Mouse (Mus musculus) hindbrain, postnatal 0 days (tissue): ENCODE measurements around the gene 1700122O11Rik. TPM values are rescaled to one million over a fixed set of nuclear protein-coding genes. Genes with fewer than 3 reads are reported as not detected.
A peak's percentile ranks its signal among the peaks of the same experiment; 100 is the strongest.

ENCODE experiments used
- ATAC-seq: fragments of 200-750 bp; cut with Nextera tagmentation; 2 replicates; pipeline ENCODE4 v1.8.0; 2017; ENCODE audit warnings: mild to moderate bottlenecking, moderate TSS enrichment, moderate library complexity
- DNase-seq: peaks from one replicate; pipeline ENCODE4 v3.0.0-alpha.2; 2015; ENCODE audit warnings: low spot score
- H3K27ac ChIP-seq: fragments of 300-500 bp; sonication (generic); 2 replicates; pipeline ENCODE4 v1.5.1; 2014; ENCODE audit warnings: mild to moderate bottlenecking
- H3K27me3 ChIP-seq: fragments of 300-500 bp; sonication (generic); 2 replicates; pipeline ENCODE4 v1.6.1; 2014; ENCODE audit warnings: low read length, mixed read lengths; ENCODE audit not compliant: insufficient read depth
- H3K36me3 ChIP-seq: fragments of 300-500 bp; sonication (generic); 2 replicates; pipeline ENCODE4 v1.6.1; 2014; ENCODE audit warnings: low read length, mixed read lengths; ENCODE audit not compliant: insufficient read depth
- H3K4me1 ChIP-seq: fragments of 300-500 bp; sonication (generic); 2 replicates; pipeline ENCODE4 v1.6.1; 2014; ENCODE audit warnings: antibody characterized with exemption, low read length, mixed read lengths; ENCODE audit not compliant: insufficient read depth
- H3K4me2 ChIP-seq: fragments of 300-500 bp; sonication (generic); 2 replicates; pipeline ENCODE4 v1.6.1; 2014; ENCODE audit warnings: low read depth, mild to moderate bottlenecking, low read length, moderate library complexity, mixed read lengths
- H3K4me3 ChIP-seq: fragments of 300-500 bp; sonication (generic); 2 replicates; pipeline ENCODE4 v1.5.1; 2014; ENCODE audit warnings: low read length
- H3K9ac ChIP-seq: fragments of 300-500 bp; sonication (generic); replicated peaks from 2 replicates; pipeline ENCODE4 v1.6.1; 2014; ENCODE audit warnings: mild to moderate bottlenecking, low read length, moderate library complexity, mixed read lengths
- H3K9me3 ChIP-seq: fragments of 300-500 bp; sonication (generic); 2 replicates; pipeline ENCODE4 v1.6.1; 2016; ENCODE audit warnings: low read length, mixed read lengths
- CTCF ChIP-seq: IDR thresholded peaks from 2 replicates; pipeline ENCODE4 v1.5.1; 2016; ENCODE audit warnings: antibody characterized with exemption, control low read depth, low read depth
- WGBS: fragments of 180-500 bp; shearing (Covaris S2); extraction: QIAGEN DNeasy Blood & Tissue Kit; methylation state at CpG from one replicate; pipeline ENCODE4 v1.1.7; 2014; 5-methylcytosine and 5-hydroxymethylcytosine counted together
- polyA plus RNA-seq: library from polyadenylated mRNA; unstranded; fragments of >200 nt; fragmentation: Nextera tagmentation; extraction: Ambion mirVana; gene quantifications from 2 replicates; pipeline ENCODE4 v1.2.1, GENCODE M21; 2015
- total RNA-seq: library from RNA; depleted of rRNA; stranded (reverse); fragments of >200 nt; gene quantifications from 2 replicates; pipeline ENCODE4 v1.2.3, GENCODE M21; 2014

1700122O11Rik gene
- total and polyA plus RNA-seq, 2 experiments from 2014 or later: not detected

DNA sequence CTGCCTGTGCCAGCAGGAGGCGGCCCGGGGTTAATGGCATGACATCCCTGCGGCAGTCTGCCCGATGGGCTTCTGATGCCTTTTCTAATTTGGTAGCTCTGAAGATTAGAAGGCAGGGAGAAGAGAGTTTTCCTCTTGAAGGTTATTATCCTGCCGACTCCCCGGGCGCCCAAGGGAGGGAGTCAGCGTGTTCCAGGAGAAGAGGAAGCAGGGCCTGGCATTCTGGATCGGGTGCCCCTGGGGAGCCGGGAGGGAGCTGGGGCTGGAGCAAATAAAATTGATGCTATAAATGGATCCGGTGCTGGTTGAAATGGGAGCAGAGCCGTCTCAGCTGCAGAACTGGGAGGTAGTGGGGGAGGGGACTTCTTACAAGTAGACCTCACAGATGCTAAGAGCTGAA, 19.3 kb upstream of the 1700122O11Rik start:
- WGBS: 3% methylated on average over 12 of the region's 12 CpGs
- H3K27ac ChIP-seq: peak overlapping the region; percentile 26; the same call in 1 of the 2 replicates
- peak; percentile 51 for DNase-seq

DNA sequence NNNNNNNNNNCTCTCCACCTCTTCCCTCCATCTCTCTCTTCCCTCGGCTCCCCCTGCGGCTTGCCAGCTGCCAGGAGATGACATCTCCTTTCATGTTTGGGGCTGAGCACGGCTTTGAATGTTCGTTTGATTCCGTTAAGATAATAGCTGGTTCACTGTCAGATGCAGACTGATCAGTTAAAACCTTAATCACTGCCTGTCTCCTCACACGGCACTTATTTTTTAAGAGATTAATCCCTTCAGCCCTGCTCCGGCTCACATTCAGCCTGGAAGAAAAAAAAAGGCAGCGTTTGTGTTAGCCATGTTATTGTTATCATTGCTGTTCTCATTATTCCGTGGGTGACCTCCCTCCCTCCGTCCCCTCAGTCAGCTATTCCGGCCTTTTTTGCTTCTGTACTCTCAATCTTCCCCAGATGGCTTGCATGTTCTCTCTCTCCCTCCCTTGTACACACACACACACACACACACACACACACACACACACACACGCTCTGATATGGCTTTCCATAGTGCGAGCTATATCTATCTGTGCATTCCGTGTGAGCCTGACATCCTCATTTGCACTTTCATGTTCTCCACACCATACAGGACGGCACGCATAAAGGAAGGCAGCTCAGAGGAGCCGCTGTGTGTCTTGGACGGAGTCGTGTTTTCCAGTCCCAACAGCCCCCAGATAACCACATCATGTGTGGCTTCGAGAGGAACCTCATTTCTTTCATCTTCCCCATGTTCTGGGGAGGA, 17.2 kb upstream of the 1700122O11Rik start:
- no peak for ATAC-seq

More for the DNA sequence above, 19.3 kb upstream of the 1700122O11Rik start:
- H3K36me3 ChIP-seq: no peaks in the 10 kb centered on the region
- no peaks in the 10 kb centered on the region; the same call in 1 of the 2 replicates for H3K27me3 ChIP-seq
- no peaks in the 10 kb centered on the region for H3K9me3 ChIP-seq
- peak overlapping the region; percentile 37 for H3K4me2 ChIP-seq
- ATAC-seq: peak; percentile 53
- no peak for TF ChIP-seq CTCF
- no peak overlapping the region for H3K9ac ChIP-seq
- peaks cover 16% of the 10 kb centered on the region; the same call in 1 of the 2 replicates for H3K4me1 ChIP-seq
- no peak overlapping the region for H3K4me3 ChIP-seq

DNA sequence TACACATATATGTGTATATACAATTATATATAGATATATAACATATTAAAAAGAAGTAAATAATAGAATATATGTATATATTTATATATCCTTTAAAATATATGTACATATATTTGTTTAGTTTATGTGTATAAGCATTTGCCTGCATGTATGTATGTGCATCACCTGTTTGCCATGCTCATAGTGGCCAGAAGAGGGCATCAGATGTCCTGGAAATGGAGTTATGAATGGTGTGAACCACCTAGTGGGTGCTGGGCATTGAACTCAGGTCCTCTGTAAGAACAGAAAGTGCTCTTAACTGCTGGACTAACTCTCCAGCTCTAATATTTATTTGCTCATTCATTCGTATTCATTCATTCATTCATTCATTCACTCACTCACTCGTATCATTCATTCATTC, 15.6 kb upstream of the 1700122O11Rik start:
- H3K9ac ChIP-seq: no peak overlapping the region
- H3K36me3 ChIP-seq: no peaks in the 10 kb centered on the region
- no peak overlapping the region for H3K4me2 ChIP-seq
- H3K27ac ChIP-seq: no peak overlapping the region
- DNase-seq: no peak
- 82% methylated on average over 2 of the region's 2 CpGs for WGBS
- H3K4me3 ChIP-seq: no peak overlapping the region
- H3K9me3 ChIP-seq: no peaks in the 10 kb centered on the region
- H3K27me3 ChIP-seq: no peaks in the 10 kb centered on the region; the same call in 1 of the 2 replicates
- ATAC-seq: no peak
- peaks cover 16% of the 10 kb centered on the region; the same call in 1 of the 2 replicates for H3K4me1 ChIP-seq
- TF ChIP-seq CTCF: no peak

More for the DNA sequence above, 17.2 kb upstream of the 1700122O11Rik start:
- Histone ChIP-seq H3K9me3 (no peaks in the 10 kb centered on the region), H3K4me3 (no peak overlapping the region), H3K36me3 (no peaks in the 10 kb centered on the region), H3K9ac (no peak overlapping the region), H3K27me3 (no peaks in the 10 kb centered on the region; the same call in 1 of the 2 replicates), H3K4me1 (peaks cover 16% of the 10 kb centered on the region; the same call in 1 of the 2 replicates), H3K27ac (no peak overlapping the region), H3K4me2 (0 out of 2 replicates have a peak overlapping the region, but pooled peaks have one; percentile 10)
- no peak for TF ChIP-seq CTCF
- 33% methylated on average over 20 of the region's 20 CpGs for WGBS
- DNase-seq: peak; percentile 35

GRCm38 (mm10) chr17:48052338-48053067, 14.4 kb upstream of the 1700122O11Rik start:
- Histone ChIP-seq H3K9me3 (no peaks in the 10 kb centered on the region), H3K27ac (no peak overlapping the region), H3K9ac (no peak overlapping the region), H3K4me3 (no peak overlapping the region), H3K27me3 (no peaks in the 10 kb centered on the region; the same call in 1 of the 2 replicates), H3K36me3 (no peaks in the 10 kb centered on the region), H3K4me2 (no peak overlapping the region), H3K4me1 (peaks cover 11% of the 10 kb centered on the region; the same call in 1 of the 2 replicates)
- peak; percentile 38 for DNase-seq
- WGBS: 66% methylated on average over 10 of the region's 10 CpGs
- no peak for TF ChIP-seq CTCF
- ATAC-seq: no peak

- no peak overlapping the region for H3K4me2 ChIP-seq
- no peak overlapping the region for H3K9ac ChIP-seq
- H3K9me3 ChIP-seq: no peaks in the 10 kb centered on the region
- ATAC-seq (no peak), DNase-seq (no peak)
- H3K4me3 ChIP-seq: no peak overlapping the region
- no peak for TF ChIP-seq CTCF
- WGBS: 76% methylated on average over 5 of the region's 5 CpGs
- H3K27me3 ChIP-seq: no peaks in the 10 kb centered on the region; the same call in 1 of the 2 replicates
- H3K4me1 ChIP-seq: peaks cover 4% of the 10 kb centered on the region; the same call in 1 of the 2 replicates
- no peak overlapping the region for H3K27ac ChIP-seq
- no peaks in the 10 kb centered on the region for H3K36me3 ChIP-seq
Measured at GRCm38 (mm10) chr17:48051638-48052337, 13.7 kb upstream of the 1700122O11Rik start.

DNA sequence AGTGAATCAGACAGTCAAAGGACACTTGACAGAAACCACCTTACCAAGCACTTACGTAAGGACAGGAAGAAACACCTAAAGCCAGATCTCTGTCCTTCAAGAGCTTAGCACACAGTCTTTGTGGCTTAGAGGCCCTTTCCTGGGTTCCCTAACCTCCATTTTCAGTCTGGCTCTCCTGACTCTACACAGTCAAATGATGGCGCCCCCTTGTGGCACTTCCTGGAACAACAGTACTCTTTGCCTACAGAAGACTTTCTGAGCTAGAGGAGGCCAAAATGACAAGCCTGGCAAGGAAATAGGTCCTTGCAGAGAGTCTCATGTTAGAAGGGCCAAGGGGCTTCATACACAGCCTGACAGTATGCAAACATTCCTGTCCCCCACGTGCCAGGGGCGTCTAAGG, 7.5 kb upstream of the 1700122O11Rik start:
- DNase-seq (peak; percentile 80), ATAC-seq (no peak)
- no peaks in the 10 kb centered on the region for H3K9me3 ChIP-seq
- H3K4me3 ChIP-seq: no peak overlapping the region
- H3K27me3 ChIP-seq: no peaks in the 10 kb centered on the region
- H3K4me2 ChIP-seq: no peak overlapping the region
- H3K27ac ChIP-seq: no peak overlapping the region
- peak; percentile 73 for TF ChIP-seq CTCF
- no peak overlapping the region for H3K9ac ChIP-seq
- WGBS: 34% methylated on average over 4 of the region's 4 CpGs
- H3K4me1 ChIP-seq: no peaks in the 10 kb centered on the region
- no peaks in the 10 kb centered on the region for H3K36me3 ChIP-seq
